Mouse (Mus musculus): ENCODE results near the gene Snd1. TPM values are rescaled to one million over a fixed set of nuclear protein-coding genes. Genes with fewer than 3 reads are reported as not detected.

Snd1 gene
- total RNA-seq, 2 experiments from 2014 or later: 45.0 to 49.8 TPM

GRCm38 (mm10) chr6:28537851-28538527, 63.0 kb downstream of the Snd1 start:
- no peak for DNase-seq (ENCODE audit: low spot score)

GRCm38 (mm10) chr6:28542298-28542701, 67.4 kb downstream of the Snd1 start:
- DNase-seq (ENCODE audit: low spot score): no peak

- no peak for DNase-seq (ENCODE audit: low spot score)
Measured at GRCm38 (mm10) chr6:28546943-28547342, 72.0 kb downstream of the Snd1 start.

DNA sequence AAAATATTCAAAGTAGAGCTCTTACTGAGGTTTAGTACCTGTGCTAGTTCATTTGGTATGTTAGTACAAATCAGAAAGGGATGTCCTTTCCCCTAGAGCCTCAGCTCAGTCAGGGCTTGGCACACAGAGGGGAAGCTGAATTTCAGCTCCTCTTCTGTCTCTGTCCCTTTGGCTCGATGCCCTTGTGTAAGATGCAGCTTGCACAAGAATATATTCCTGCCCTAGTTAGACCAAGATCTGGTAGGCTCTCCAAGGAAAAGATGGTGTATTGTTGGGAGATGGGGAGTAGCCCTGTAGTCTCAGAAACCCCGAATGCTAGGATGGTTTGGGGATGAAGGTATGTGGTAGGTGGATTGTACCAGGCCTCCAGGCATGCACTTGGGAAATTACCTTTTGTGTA, 74.4 kb downstream of the Snd1 start:
- no peak for DNase-seq (ENCODE audit: low spot score)

- no peak for DNase-seq (ENCODE audit: low spot score)
Measured at GRCm38 (mm10) chr6:28550255-28551004, 75.5 kb downstream of the Snd1 start.

DNA sequence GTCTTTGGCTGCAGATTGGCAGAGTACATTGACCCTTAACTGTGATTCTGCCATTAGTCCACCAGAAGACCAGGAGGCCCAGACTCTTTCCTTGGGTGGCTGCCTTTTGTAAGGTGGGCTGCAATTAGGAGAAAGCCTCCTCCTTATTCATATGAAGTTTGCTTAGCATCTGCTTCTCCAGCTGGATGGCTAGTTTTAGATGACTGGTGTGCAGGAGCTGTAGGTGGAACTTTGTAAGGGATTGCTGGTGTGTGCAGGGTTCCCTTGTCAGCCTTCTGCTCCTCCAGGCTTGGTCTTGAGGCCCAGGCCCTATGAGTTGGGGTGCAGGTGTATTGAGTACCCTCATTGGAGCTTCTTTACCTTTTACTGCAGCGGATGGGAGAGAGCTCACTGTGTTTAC, 79.5 kb downstream of the Snd1 start:
- DNase-seq (ENCODE audit: low spot score): no peak

DNA sequence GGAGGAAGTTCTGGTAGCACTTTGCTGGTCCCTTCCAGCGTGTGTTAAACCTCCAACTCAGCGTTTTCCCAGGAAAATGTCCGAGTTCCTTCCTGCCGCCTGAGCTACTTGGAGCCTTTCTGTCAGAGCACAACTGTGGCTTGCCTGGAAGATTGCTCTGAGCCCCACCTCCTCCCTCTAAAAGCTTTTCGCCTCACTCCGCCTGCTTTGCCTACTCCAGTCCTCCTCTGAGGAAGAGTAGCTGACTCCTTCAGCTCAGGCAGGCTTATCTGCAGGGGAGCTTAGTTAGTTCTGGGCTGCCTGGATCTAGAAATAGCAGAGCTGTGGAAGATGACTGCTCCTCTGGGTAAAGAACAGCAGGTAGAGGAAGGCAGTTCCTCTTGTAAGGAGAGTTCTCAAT, 80.1 kb downstream of the Snd1 start:
- DNase-seq (ENCODE audit: low spot score): no peak

- DNase-seq (ENCODE audit: low spot score): no peak
Measured at GRCm38 (mm10) chr6:28555428-28555827, 80.5 kb downstream of the Snd1 start.

GRCm38 (mm10) chr6:28557728-28558127, 82.8 kb downstream of the Snd1 start:
- no peak for DNase-seq (ENCODE audit: low spot score)

- DNase-seq (ENCODE audit: low spot score): no peak
Measured at GRCm38 (mm10) chr6:28559419-28559818, 84.5 kb downstream of the Snd1 start.

GRCm38 (mm10) chr6:28561291-28561995, 86.5 kb downstream of the Snd1 start:
- no peak for DNase-seq (ENCODE audit: low spot score)

DNA sequence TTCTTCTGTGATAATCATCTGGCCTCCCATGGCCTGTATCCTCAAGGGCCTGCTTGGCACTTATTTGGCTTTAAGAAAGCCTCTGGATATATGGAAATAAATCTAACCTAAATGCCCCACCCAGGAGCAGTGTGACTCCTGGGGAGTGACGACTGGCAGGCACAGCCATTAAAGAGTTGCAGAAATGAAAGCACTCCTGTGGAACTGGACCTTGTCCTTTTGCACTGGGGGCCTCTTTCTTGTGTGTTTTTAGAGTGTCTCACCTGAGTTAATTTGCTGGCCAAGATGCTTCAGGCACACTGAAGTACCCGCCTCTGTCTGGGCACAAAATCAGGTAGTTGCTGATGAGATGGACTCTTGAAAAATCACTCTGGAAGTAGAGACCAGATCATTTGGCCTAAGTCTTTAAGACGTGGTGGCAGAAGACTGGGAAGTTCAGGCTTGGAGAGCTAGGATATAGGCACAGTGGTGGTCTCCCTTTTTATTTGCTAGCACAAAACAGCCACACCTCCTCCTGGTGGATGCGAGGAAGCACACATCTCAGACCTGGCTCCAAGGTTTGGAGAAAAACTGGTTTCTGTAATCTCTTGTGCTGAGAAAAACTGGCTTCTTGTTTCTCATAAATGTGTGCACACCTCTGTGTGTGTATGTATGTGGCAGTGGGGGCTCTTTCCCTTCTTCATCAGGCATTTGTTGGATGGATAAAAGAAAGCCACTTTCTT, 87.5 kb downstream of the Snd1 start:
- no peak for DNase-seq (ENCODE audit: low spot score)

DNA sequence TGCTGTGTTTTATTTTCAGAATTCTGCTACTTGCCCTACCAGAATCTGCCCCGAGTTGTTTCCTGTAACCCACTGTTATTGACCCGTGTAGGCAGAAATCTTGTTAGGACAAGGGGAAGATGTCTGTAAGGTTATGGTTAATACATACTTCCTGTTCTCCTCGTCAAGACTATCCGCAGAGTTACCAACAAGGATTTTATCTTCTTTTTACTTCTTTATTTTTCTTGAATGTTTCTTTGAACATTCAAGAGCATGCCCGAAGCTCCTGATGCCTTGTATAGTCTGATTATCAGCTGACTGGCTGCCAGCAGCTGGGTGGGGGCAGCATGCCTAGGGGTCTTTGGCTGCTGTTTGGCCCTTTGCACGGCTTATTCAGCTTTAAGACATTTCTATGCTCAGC, 93.0 kb downstream of the Snd1 start:
- DNase-seq (ENCODE audit: low spot score): no peak

DNA sequence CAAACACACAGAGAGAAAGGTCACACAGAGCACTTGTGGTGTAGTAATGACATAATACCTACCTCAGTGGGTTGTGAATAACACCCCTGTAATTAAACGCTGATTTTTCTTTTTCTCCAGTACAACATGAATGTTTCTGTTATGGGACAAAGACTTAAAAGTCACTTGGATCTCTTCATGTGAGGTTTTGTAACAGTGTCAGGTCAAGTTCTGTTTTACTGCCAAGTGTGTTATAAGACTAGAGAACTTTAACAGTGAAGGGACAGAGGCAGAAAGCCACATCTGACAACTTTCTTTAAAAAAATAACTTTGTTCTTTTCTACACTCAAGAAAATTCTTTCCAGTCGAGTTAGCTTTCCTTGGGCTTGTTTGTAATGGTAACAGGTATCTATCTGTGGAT, 97.0 kb downstream of the Snd1 start:
- no peak for DNase-seq (ENCODE audit: low spot score)

DNA sequence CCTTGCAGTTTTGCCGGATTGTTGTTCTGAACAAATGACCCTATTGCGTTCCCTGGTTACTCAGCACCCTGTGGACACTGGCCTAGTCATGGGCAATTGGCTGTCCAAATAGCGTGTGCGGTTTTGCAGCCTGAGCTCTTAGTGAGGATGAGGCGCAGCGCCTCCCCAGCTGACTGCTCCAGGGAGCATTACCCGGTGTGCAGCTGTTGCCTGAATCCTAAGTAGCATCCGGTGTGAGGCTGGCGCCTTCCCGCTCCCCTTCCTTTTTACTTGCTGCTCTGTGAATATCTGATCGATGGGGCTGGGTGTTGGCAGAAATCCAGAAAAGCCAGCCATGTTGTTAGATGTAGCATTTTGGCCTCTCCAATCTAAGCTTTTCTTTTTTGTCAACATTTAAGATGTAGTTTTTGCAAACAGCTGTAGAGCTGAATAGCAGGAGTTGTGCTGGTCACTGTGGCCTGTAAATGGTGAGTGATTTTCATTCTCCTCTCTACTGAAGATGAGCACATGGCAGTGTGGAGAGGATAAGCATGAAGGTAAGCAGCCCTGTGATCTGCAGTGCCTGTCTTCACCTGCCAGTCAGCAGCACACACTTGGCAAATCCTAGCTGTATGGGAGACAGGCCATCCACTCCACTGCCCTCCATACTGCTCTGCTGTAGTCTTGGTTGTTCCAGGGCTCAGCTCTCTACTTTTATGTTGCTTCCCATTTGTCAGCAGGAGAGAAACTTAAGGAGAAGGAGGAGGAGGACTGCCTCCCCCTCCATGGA, 98.2 kb downstream of the Snd1 start:
- DNase-seq (ENCODE audit: low spot score): peak; percentile 7

- no peak for DNase-seq (ENCODE audit: low spot score)
Measured at GRCm38 (mm10) chr6:28576356-28577264, 101.7 kb downstream of the Snd1 start.

- DNase-seq (ENCODE audit: low spot score): no peak
Measured at GRCm38 (mm10) chr6:28582847-28583246, 107.9 kb downstream of the Snd1 start.

DNA sequence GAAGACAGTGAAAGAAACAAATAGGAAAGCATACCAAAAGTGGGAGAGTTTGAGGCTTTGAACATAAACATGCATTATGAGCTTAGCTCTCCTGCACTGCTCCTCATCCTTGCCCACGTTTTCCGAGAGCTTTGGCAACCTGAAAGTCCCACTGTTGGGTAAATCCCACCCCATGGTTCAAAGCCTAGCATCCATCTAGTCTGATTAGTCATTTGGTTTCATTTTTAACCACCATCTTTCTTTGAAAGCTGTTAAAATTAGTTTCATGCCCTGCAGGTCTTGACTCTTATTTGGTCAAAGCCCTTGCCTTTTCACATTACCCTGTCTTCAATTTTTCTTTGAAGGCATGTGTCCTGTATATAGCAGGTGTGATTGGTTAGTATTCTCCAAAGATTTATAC, 108.5 kb downstream of the Snd1 start:
- DNase-seq (ENCODE audit: low spot score): no peak

GRCm38 (mm10) chr6:28586806-28587205, 111.9 kb downstream of the Snd1 start:
- DNase-seq (ENCODE audit: low spot score): peak; percentile 4
